Mouse (Mus musculus) testis, postnatal 10 days (tissue): ENCODE data around the gene Arg1.

Experiments used
- DNase-seq: peaks from one replicate; pipeline ENCODE4 v3.0.0; 2021; ENCODE audit warnings: low spot score

Gene Arg1

DNA sequence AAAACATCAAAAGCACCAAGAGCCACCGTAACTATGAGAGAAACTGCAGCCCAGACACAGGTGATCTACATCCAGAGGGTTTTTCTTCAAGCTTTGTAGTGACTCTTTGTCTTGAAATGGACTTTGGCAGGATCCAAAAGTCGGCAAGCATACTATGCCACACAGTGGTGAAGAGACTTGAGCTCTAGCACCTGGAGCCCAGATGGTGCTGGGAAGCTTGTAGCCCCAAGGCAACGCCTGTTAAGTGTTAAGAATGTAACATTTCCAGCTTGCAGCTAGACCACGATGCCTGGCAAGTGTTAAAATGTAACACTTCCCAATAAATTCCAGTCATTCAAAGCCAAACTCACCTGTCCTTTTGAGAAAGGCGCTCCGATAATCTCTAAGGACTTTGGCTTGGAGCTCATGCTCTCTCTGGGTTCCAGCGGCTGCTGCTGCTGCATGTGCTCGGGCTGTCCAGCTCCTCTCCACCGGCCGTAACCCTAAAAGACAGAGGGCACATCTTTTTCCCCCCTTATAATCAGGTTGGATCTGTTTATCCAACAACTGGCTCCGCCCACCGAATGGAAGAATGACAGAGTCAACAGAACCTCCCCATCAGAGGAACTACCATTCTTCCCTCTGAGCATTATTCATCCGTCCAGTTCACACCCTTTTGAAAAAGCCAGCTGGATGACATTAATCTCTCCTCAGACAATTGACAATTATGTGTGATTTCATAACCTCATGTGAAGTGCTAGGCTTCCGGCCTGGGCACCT is at the start of gene Arg1:
Gene Arg1, minus strand, starts transcription at position 523 of the 759 bp plus-strand sequence.
- DNase-seq = no peak

DNA sequence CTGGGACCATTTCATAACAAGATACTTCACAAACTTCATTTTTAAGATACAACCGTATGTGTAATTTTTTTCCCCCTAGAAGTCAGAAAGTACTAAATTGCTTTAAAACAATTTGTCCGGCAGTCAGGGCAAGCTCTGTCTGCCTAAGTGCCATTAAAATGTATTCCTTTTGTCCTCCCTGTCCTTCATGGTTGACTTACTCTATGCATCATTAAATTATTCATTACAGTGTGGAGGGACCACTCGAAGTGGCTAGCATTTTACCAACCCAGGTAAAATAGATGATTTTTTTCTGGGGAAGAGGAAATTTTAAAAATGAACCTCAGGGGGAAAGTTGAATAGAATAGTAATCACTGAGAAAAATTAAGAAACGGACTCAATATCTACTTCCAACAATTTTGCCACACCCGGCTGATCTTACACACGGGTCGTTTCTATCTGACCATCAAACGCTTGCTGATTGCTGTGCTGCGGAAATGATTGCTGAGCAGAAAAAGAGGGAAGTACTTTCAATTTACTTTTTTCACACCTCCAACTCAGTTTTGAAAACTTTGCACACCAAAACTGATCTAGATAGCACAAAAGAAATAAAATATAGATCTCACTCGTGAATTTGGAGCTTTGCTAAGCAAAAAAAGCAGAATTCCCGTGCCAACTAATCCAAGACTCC is 46.7 kb upstream of the Arg1 start:
- no peak for DNase-seq

DNA sequence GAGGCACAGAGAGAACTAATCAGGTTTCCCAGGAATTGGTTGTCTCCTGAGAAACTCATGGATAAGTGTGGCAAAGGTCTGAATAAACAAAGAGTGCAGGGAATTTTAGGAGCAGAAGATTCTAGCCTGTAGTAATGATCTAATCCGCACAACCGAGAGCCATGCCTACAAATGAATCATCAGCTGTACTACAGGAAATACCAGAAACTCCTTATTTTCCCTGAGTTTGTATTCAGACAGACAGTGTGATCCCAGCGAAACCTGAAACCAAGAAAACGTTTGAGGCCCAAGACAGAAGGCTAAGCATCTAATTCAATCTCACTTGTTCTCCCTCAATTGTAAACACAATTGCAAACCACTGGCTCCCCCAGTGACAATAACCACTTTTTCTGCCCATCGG is 46.1 kb upstream of the Arg1 start:
- no peak for DNase-seq

DNA sequence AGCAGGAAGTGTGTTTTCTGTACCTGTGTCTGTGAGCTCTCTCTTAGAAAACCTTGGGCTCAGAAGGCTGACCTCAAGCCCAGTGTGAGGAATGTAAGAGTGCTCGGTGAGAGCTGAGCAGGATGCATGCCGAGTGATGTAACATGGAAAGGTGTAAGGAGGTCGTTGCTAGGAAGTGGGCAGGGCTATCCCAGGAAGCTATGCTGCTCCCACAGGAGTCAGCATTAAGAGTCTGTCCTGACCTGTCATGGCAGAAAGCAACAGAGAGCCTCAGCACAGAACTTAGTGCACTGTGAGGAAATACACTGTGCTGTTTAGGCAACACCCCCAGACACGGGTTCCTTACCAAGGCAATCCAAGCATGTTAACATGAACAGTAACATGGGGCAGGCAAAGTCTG is 45.6 kb upstream of the Arg1 start:
- no peak for DNase-seq

DNA sequence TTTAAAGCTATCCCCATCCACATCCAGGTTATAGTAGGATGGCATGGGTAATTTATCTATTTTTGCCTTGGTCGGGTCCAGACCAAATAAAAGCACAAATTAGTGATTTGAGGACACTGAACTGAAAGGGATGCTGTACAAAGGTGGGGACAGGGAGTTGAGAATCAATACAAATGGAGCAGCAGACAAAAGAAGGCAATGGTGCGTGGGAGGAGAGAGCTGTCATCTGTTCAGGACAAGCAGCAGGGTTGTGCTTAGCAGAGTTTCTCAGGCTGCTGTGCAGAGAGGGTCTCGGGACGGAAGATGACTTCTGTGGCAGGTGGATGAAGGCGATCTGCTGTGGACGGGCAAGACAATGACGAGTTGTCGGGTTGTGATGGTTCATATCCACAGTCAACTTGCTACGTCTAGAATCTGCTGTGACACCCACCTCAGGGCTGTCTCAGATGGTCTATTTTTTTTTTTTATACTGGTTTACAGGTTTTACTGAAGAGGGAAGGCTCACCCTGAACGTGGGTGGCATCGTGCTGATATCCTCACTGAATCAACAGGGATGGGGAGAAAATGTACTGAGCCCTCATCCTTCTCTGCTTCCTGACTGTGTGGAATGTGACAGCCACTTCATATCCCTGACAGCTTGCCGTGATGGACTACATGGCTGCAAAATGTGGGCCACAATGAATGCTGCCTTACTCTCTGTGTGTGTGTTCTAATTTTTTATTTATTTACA is 38.7 kb upstream of the Arg1 start:
- no peak for DNase-seq

DNA sequence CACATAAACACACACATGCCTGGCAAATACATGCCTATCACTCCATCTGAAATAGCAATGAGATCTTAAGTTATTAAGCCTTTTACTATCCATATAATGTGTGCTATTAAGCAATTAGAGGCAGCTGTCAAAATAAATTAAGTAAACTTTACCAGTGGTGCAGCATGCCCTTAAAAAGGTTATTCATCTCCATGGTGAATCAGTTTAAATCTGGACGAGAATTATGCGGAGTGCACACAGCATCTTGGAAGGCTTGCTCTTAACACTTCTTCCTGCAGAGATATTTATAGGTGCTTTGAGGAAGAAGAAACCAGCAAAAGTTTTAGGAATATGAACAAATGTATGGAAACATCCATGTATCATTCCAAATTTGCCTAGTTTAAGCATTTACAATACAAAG is 34.6 kb upstream of the Arg1 start:
- no peak for DNase-seq

DNA sequence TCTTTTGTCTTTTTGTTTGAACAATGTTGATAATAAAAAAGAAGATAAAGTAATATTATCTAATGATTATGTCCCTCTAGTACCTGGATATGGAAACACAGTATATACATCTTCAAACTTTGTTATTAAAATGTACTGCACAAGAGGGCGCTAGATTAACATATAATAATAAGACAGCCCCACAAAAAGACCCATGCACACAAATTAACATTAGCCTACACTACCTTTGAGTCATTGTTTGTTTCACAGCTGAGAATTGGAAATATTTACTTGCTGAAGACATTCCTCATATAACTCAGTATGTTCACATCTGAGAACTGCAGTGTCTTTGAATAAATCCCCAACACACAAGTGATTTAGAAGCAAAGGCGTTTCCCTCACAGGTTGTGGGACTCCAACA is 33.8 kb upstream of the Arg1 start:
- DNase-seq = no peak

DNA sequence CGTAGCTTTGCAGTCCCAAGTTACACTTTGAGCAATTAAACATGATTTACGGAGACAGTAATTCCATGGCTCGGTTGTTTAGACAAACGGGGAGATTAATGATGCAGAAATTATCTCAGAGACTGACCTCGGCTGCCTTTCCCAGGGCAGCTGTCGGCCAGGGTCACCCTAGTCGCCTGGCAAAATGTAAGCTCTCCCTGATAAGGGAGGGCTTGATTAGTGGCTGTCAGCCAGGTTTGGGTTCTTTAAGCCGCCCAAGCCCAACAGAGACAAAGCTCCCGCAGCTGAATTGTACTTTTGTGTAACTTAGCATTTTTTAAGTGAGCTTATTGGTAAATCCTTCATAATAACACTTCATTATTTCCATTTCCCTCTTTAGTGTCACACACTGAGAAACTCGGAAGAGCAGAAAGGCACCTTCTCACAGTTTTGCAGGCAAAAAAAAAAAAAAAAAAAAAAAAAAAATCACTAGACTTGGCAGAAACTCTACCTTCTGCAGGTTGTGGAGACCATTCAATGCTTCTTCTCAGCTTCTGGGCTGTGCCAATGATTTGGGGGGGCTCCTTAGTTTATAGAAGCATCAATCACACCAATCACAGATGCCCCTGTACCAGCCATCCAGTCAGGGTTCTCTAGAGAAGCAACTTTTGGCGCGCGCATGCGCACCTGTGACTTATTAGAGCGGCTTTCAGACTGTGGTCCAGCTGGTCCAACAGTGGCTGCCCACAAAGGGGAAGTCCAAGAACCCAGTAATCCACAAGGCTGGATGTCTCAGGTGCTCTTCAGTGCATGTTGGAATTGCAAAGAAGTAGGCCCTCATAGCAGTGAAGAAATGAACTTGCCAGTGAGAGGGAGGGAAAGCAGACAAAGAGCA is 32.0 kb upstream of the Arg1 start:
- no peak for DNase-seq

DNA sequence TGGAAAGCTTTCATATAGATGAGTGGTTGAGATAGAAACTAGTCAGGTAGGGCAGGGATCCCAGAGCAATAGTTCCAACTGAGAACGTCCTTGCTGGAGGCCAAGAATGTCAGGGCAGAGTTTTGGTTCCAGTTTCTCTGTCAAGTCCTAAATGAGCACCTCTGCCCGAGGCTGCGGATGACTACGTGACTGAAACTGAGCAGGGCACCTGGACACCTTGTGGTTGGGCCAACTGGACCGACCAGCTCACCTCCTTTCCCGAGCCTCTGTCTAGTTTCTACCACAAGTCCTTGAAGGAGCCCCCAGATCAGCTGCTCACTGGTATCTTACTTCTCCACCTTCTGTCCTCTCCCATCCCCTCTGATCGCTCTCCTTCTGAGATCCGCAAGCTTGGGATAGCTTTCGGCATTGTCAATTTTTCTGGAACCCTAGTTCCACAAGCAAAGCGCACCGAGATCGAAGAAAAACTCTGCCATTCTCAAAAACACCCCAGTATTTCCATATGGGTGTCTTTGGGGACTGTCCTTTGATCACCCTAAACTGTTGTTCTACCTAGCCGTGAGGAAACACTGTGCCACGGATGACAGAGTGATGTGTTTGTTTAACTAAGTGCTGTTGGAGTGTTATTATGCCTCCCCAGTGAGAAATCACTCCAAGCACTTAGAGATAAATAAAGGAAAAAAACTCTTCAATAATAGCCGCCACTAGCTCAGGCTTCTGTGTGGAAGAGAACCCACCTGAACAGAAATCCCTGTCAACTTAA is 31.2 kb upstream of the Arg1 start:
- no peak for DNase-seq

DNA sequence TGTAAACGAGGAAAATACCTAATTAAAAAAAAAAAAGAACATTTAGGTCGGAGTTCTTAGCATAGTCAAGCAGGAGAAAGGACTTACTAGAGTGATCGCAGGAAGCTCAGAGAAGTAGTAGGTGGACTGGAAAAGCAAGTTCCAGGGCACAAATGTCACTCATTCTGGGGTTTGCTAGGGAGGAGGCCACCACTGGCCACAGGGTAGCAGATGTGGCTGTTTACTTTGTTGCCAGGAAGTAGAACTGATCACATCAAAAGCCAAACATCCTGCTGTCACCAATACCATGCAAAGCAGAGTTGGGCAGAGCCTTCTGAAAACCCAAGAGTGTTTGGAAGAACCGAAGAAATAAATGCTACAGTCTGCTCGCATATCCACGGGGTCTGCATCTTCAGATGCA is 26.6 kb upstream of the Arg1 start:
- DNase-seq = no peak

DNA sequence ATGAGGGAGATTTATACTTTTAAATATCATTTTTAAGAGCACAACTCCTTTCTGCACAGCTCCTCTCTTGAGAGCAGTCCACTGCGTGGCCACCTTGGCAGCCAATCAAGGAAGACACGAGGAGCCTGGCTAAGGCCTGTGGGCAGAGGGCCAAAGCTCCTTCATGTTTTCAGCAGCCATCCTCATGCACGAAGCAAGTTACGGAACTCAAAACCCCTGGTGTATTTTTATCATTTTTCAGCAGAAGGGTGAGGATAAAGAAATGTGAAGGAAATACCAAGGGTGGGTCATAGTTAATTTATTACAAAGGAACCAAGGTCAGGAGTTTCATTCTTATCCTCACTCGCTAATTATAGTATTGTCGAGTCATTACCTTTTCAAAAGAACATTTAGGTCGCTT is 25.3 kb upstream of the Arg1 start:
- DNase-seq = peak; percentile 63

DNA sequence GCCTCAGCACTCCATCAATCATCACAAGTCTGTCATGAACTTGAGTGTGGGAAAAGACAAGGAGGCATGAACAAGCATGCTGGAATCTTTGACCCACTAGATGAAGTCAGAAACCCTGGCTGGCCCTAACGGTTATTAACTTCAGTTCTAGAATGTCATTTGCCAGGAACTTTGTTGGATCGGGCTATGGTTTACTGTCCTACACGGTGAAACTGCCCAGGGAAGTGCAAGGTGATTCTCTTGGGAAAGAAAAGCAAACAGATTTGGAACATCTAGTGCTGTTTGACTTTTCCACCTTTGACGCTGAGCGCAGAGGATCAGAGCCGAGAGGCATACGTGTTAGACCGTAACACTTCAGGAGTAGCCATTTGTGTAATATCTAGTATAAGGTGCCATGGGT is 24.3 kb upstream of the Arg1 start:
- no peak for DNase-seq

DNA sequence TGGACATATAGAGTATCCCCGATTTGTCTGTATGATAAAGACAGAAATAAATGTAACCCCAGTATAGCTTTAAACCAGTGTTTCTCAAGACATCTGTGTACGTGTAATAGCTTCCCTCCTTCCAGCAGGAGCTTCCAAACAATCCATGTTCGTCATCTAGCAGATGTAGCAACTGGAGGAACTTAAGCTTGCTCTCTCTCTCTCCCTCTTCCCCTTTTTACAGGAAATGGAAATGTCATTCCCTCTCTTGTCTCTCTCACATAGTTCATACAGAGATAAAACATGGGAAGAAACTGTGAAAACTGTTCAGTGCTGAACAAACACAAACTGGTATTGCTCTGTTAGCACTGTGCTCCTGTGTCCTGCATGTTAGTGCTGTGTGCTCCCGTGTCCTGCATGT is 22.9 kb upstream of the Arg1 start:
- no peak for DNase-seq

DNA sequence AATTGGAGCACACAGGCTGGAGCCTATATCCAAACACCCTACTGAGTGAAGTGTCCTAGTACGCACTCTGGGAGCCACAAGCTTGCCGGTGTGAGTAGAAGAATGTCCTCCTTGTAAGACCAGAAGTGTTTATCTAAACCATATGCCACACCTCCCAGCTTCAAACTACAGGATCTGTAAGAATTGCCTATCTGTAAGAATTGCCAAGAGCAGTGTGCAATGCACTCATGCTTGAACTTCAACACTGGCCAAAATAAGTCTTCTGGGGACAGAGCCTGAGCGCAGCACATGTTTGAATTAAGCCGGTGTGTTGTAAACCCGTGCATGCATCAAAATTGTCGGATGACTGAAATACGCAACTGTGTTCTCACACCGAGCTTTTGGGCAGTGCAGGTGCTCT is 21.0 kb upstream of the Arg1 start:
- DNase-seq = no peak

DNA sequence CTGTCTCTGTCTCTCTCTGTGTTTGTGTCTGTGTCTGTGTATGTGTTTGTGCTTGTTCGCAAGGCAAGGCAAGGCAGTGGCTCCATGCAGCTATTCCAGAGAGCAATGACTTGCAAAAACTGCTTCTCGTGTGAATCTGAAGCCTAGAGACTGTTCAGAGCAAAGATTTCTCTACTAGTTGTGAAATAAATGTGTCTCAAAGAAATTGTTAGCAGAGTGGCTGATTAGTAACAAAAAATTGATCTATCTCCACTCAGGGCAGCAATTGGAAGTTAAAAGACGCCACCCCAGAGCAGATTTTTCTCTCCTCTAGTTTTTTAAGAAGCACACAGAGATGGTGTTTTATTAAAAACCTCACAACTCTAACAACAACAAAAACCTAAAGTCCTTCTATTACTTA is 20.6 kb upstream of the Arg1 start:
- DNase-seq = no peak

DNA sequence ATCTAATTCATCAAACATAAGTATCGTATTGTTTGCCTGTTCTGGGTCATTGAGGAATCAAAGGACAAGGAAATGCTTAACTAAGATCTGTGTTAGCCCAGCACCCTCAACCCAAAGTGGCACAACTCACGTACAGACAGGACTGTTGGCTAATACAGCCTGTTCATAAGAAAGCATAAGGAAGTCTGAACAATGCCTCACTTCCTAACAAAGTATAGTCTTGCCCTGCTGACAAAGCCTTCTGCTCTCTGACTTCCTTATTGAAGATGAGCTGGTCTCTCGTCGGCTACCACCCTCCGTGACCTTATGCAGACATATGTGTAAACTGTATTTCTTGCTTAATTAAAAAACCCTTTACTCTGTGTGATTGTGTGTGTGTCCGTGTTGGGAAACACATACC is 2.9 kb upstream of the Arg1 start:
- no peak for DNase-seq

DNA sequence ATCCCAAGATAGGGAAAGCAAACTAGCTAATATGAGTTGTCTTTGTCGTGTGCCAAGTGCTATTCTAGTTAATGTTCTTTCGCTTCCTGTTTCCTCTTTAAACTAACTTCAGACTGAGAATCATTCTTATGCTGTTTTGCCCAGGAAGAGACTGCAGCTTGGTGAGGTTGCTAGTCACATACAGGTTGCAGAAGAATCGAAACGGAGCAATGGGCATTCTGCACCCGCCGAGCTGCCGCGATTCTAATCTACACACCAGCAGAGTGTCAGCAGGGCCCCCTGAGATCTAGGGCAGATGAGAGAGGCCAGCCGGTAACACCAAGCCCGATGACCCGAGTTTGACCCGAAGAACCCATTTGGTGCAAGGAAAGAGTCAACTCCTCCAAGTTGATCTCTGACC is 788 bp upstream of the Arg1 start:
- no peak for DNase-seq

DNA sequence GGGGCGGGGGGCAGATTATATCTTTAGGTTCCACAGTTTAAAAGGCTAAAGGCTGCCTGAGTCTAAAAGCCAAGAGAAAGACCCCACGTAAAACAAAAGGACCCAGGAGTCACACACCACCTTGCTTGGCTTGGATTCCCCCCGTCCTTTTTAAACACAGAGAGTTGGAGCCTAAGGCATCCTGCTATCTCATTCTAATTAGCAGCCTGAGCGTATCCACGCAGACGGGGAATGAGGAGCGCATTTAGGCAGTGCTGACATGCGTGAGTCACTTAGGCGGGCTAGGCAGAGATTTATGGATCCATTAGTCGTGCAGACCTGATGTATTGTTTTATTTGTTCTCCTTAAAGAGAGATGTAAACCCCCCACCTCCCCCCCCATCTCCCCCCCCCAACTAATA is 904 bp downstream of the Arg1 start:
- DNase-seq = no peak

DNA sequence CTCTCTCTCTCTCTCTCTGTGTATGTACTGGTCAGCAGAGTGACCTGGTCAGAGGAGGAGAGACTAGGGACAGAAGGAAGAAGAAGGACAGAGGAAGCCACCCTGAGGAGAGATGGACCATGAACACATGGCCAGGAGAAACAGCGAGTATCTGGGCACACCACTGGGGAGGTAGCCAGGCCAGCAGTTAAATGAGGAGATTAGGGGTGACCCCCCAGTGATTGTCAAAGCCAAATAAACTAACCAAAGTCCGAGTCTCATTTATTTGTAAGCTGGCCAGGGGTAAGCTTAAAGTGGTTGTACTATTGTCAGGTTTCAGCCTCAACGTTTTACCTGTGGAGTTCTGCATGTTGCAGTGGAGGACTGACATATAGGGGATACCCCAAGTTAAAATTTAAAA is 3.0 kb downstream of the Arg1 start:
- no peak for DNase-seq

DNA sequence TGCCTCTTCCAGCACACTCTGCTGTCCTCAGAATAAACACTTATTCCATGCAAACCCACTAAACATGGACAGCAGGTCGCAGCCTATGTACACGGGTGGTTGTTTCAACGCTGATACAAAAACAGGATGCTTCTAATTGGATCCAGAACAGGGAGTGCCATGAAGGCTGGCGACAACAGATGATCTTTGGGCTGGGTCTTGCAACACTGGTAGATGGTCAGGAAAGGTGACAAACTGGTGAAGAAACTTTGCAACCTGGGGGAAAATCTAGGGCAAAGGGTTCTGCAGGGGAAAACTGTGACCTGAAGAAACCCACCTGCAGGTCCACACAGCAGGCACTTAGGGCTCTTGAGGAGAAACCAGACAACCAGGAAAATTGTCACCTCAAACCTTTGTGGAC is 4.3 kb downstream of the Arg1 start:
- no peak for DNase-seq

DNA sequence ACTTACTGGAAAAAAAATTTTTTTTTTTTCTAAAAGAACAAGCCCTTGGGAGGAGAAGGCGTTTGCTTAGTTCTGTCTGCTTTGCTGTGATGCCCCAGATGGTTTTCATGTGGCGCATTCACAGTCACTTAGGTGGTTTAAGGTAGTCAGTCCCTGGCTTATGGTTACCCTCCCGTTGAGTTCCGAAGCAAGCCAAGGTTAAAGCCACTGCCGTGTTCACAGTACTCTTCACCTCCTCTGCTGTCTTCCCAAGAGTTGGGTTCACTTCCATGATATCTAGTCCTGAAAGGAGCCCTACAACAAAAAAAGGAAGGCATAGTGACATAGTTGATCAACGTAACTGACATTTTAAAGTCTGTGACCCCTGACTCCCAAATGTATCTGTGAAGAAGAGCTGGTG is 11.8 kb downstream of the Arg1 start:
- no peak for DNase-seq

DNA sequence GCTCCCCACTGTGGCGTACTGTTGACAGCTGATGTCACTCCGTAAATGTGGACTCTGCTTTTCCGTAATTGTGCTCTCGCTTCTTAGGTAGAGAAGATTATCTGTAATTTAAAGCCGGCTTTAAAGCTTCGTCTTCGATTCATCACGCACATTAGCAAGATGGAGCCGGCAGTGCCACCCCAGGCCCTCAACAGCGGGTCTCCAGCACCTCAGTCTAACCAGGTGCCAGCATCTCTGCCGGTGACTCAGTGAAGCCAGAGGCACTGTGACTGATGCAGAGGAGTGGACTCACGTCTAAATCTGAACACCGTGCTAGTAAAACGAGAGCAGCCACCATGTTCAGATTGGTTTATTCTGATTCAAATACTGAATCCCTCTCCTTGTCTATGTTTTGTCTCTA is 14.7 kb downstream of the Arg1 start:
- DNase-seq = no peak
